ENCODE assay signal across 27 mouse cellular contexts in the genomic region with DNA sequence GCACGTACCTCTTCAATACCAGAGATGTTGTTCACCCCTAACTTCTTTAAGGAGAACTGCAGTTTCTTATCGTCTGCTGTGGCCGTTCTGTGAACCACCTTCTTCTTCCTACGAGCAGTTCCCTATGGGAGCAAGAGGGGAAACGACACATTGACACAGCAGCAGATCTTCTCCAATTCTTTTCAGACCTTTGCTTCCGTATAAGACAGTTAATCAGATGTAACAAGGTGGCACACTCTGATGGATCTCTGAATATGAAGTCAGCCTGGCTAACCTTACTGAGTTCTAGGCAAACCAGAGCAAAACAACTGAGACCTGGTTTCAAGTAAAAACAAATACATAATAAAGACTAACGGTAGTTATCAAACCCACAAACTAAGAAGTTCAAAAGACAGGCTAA. TPM values are rescaled to one million over a fixed set of nuclear protein-coding genes. Genes with fewer than 3 reads are reported as not detected.
DNase-seq lines count a peak whose midpoint lies in the region; ATAC-seq and TF ChIP-seq lines count a peak whose summit lies in the region.
"Had no signal": no experiment of that assay in that cellular context is flagged by ENCODE, and none has a peak within 500 bp of the region (broad histone marks: within the 10 kb centered on the region; RNA-seq: fewer than 3 reads in every experiment).

No protein-coding gene starts in this region.

- no peak for ATAC-seq in liver, embryonic 13.5 days (ENCODE audit: low read depth)
- ATAC-seq: forebrain, embryonic 14.5 days; forebrain, postnatal 0 days; intestine, postnatal 0 days; Patski had no signal

- no peak for TF ChIP-seq CTCF in E14TG2a.4 (conservative IDR thresholded peaks at IDR 0.05; ENCODE audit: low read length)

- peaks cover 32% of the 10 kb centered on the region for H3K4me1 ChIP-seq in liver, embryonic 13.5 days (replicated peaks)
- peaks cover 73% of the 10 kb centered on the region for H3K4me1 ChIP-seq in E14TG2a.4 (replicated peaks; ENCODE audit: low read depth, low read length)

- H3K4me3 ChIP-seq in liver, embryonic 13.5 days (replicated peaks) = no peak overlapping the region
- 0 out of 2 replicates have a peak overlapping the region, but pooled peaks have one; percentile 92 for H3K4me3 ChIP-seq in E14TG2a.4 (replicated peaks; ENCODE audit: low read length)
- H3K4me3 ChIP-seq: heart, adult 2 months; hindbrain, embryonic 12.5 days; hindbrain, embryonic 15.5 days had no signal

- DNase-seq in liver, embryonic 13.5 days = no peak
- DNase-seq in liver (no peak), MEL-GATA-1-ER (ENCODE audit: extremely low read depth, low read depth) (peak; percentile 61), adipocyte (ENCODE audit: low spot score) (no peak)
- no peak for DNase-seq in cerebellum, postnatal 14 days
- DNase-seq: adrenal gland, adult 8-10 months; adrenal gland, postnatal 25 days; cerebellum, adult 11-12 months; cerebellum, adult 8-10 months; cerebellum, postnatal 10 days; forebrain, postnatal 0 days; gastrocnemius, postnatal 25 days; heart, adult 2 months had no signal

- H3K36me3 ChIP-seq in liver, embryonic 13.5 days = peaks cover 59% of the 10 kb centered on the region
- H3K36me3 ChIP-seq in E14TG2a.4 (ENCODE audit: insufficient read depth, low read length) = peaks cover 65% of the 10 kb centered on the region

- 0 out of 2 replicates have a peak overlapping the region, but pooled peaks have one; percentile 19 for H3K4me2 ChIP-seq in liver, embryonic 13.5 days
- H3K4me2 ChIP-seq: heart, embryonic 11.5 days; hindbrain, embryonic 12.5 days; hindbrain, embryonic 15.5 days had no signal

- H3K9me3 ChIP-seq in liver, embryonic 13.5 days (replicated peaks) = no peaks in the 10 kb centered on the region
- no peaks in the 10 kb centered on the region for H3K9me3 ChIP-seq in E14TG2a.4 (ENCODE audit: low read length)
- H3K9me3 ChIP-seq: hindbrain, embryonic 12.5 days; hindbrain, embryonic 15.5 days had no signal

- WGBS in liver, embryonic 13.5 days (ENCODE audit: insufficient replicate concordance) = 61% methylated on average over 7 of the region's 7 CpGs

- H3K27me3 ChIP-seq in liver, embryonic 13.5 days = no peaks in the 10 kb centered on the region
- H3K27me3 ChIP-seq in E14TG2a.4 (ENCODE audit: insufficient read depth, low read length) = no peaks in the 10 kb centered on the region
- H3K27me3 ChIP-seq: hindbrain, embryonic 12.5 days; hindbrain, embryonic 15.5 days; Patski had no signal

- H3K9ac ChIP-seq in liver, embryonic 13.5 days = no peak overlapping the region
- H3K9ac ChIP-seq: forebrain, postnatal 0 days; hindbrain, embryonic 12.5 days; hindbrain, embryonic 15.5 days had no signal

- H3K27ac ChIP-seq in liver, embryonic 13.5 days = no peak overlapping the region
- H3K27ac ChIP-seq: heart, adult 2 months; hindbrain, embryonic 12.5 days; hindbrain, embryonic 15.5 days had no signal

RNA-seq across cellular contexts. Expression of gene Btf3, which starts 3.2 kb away (rescaled TPM):
- 521 and 607 TPM in 2 replicates for polyA plus RNA-seq in liver, embryonic 13.5 days (2015; fragmentation: Nextera tagmentation; extraction: Ambion mirVana)

RNA-seq across cellular contexts. Expression of gene Gm21976, which starts 33.9 kb away (rescaled TPM):
- polyA plus RNA-seq in liver, embryonic 13.5 days (2015; fragmentation: Nextera tagmentation; extraction: Ambion mirVana) = not detected in 2 replicates
- polyA plus RNA-seq: brain, embryonic 14.5 days; embryonic facial prominence, embryonic 11.5 days; embryonic facial prominence, embryonic 14.5 days; forebrain, embryonic 11.5 days; forebrain, embryonic 14.5 days; forebrain, postnatal 0 days; heart, adult 2 months; heart, embryonic 11.5 days; heart, embryonic 14.5 days; heart, postnatal 0 days; hindbrain, embryonic 12.5 days; hindbrain, embryonic 15.5 days; intestine, embryonic 14.5 days; intestine, postnatal 0 days; Patski had no signal

RNA-seq across cellular contexts. Expression of gene Foxd1, which starts 40.4 kb away (rescaled TPM):
- polyA plus RNA-seq in liver, embryonic 13.5 days (2015; fragmentation: Nextera tagmentation; extraction: Ambion mirVana) = not detected in 2 replicates
- polyA plus RNA-seq: heart, embryonic 14.5 days; heart, postnatal 0 days; intestine, embryonic 14.5 days; intestine, postnatal 0 days had no signal

RNA-seq across cellular contexts. Expression of gene Ankra2, which starts 50.8 kb away (rescaled TPM):
- polyA plus RNA-seq in liver, embryonic 13.5 days (2015; fragmentation: Nextera tagmentation; extraction: Ambion mirVana) = 7.6 and 9.3 TPM in 2 replicates

RNA-seq across cellular contexts. Expression of gene Utp15, which starts 50.8 kb away (rescaled TPM):
- polyA plus RNA-seq in liver, embryonic 13.5 days (2015; fragmentation: Nextera tagmentation; extraction: Ambion mirVana) = 17.8 and 22.0 TPM in 2 replicates
